Mouse (Mus musculus) heart, adult 18-20 months (tissue): ENCODE data around the gene Myh10. TPM values are rescaled to one million over a fixed set of nuclear protein-coding genes. Genes with fewer than 3 reads are reported as not detected.

ENCODE experiments used
- DNase-seq, 2 experiments: peaks; one replicate each; pipeline ENCODE4 v3.0.0; 2021 to 2022; ENCODE audit warnings: mixed read lengths in 1 of 2
- total RNA-seq, 2 experiments: library from RNA; stranded (reverse); gene quantifications; 2 replicates each; pipeline ENCODE4 v1.2.3; 2021

Gene Myh10
- total RNA-seq, 2 experiments from 2014 or later: 19.3 to 20.3 TPM

GRCm38 (mm10) chr11:68745374-68746200, 54.2 kb downstream of the Myh10 start:
- no peak for DNase-seq

GRCm38 (mm10) chr11:68748121-68748520, 56.8 kb downstream of the Myh10 start:
- DNase-seq: peak in 1 of 2 experiments; percentile 7

GRCm38 (mm10) chr11:68750206-68750605, 58.8 kb downstream of the Myh10 start:
- DNase-seq: no peak

- DNase-seq: no peak
Observed at GRCm38 (mm10) chr11:68750938-68751337, 59.6 kb downstream of the Myh10 start.

- DNase-seq: no peak
Observed at GRCm38 (mm10) chr11:68754283-68754682, 62.9 kb downstream of the Myh10 start.

- no peak for DNase-seq
Observed at GRCm38 (mm10) chr11:68756456-68757348, 65.3 kb downstream of the Myh10 start.

GRCm38 (mm10) chr11:68759691-68760090, 68.3 kb downstream of the Myh10 start:
- no peak for DNase-seq

- no peak for DNase-seq
Observed at GRCm38 (mm10) chr11:68761155-68761554, 69.8 kb downstream of the Myh10 start.

- no peak for DNase-seq
Observed at GRCm38 (mm10) chr11:68761664-68762063, 70.3 kb downstream of the Myh10 start.

GRCm38 (mm10) chr11:68764622-68765021, 73.3 kb downstream of the Myh10 start:
- DNase-seq: peak; percentile 38 to 42

GRCm38 (mm10) chr11:68767762-68768542, 76.6 kb downstream of the Myh10 start:
- DNase-seq: no peak

- no peak for DNase-seq
Observed at GRCm38 (mm10) chr11:68769770-68770510, 78.6 kb downstream of the Myh10 start.

- DNase-seq: no peak
Observed at GRCm38 (mm10) chr11:68776147-68776655, 84.8 kb downstream of the Myh10 start.

GRCm38 (mm10) chr11:68777933-68778332, 86.6 kb downstream of the Myh10 start:
- DNase-seq: peak in 1 of 2 experiments; percentile 8

GRCm38 (mm10) chr11:68778855-68779254, 87.5 kb downstream of the Myh10 start:
- no peak for DNase-seq

- DNase-seq: no peak
Observed at GRCm38 (mm10) chr11:68779735-68780465, 88.5 kb downstream of the Myh10 start.

GRCm38 (mm10) chr11:68780466-68781114, 89.2 kb downstream of the Myh10 start:
- peak; percentile 52 to 60 for DNase-seq

- DNase-seq: no peak
Observed at GRCm38 (mm10) chr11:68782336-68782735, 91.0 kb downstream of the Myh10 start.

GRCm38 (mm10) chr11:68785813-68786212, 94.5 kb downstream of the Myh10 start:
- no peak for DNase-seq

GRCm38 (mm10) chr11:68787222-68787621, 95.9 kb downstream of the Myh10 start:
- DNase-seq: no peak
